Mouse (Mus musculus) A20 (cell line): ENCODE measurements at regions not wholly inside any gene's neighbourhood (a gene's known extent, or its start where the extent isn't known, plus 50 kb on each side); places are given as distances from the start of the nearest gene placed in this dataset.
"Not testable (repeated sequence)": the region's sequence is repeated elsewhere in the genome, so short reads cannot be mapped to it uniquely, and the experiment has no call there.

Experiments used
- DNase-seq: peaks from one replicate; pipeline ENCODE4 v3.0.0-alpha.2; 2011; ENCODE audit warnings: low read depth, low spot score

DNA sequence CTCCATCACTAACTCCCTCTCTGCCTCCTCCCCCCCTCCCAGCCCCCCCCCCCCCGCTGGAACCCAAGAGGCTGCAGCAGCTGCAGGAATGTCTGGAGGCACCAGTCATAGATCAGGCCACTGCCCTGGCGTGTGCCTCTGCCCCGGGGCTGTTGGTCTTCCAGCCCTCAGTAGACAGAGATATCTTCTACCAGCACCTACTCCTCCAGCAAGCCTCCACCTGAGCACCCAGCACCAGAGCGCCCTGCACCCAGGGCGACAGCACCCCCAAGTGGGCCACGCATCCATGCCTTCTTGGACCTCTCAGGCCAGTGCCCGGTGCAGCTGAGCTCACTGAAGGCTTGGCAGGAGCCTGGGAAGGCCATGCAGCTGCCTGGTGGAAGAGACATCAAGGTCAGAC, 936.5 kb downstream of the Diaph3 start:
- no peak for DNase-seq

DNA sequence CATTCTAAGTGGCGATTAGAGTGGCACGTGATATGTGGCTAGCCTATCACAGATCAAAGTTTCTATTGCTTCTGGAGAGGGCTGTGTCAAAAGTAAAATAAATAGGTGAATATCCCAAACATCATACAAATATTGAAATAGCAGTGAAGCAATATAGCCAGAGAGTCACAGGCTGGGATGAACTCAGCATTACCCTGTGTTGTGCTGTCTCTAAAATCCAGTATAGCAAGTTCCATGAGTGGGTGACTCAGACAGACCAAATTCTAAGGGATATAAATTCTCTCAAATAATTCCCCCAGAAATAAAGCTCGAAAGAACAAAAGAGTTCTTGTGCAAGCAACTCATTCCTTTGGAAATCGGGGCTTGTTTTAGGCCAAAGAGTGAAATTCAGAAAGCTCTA, 943.2 kb downstream of the Diaph3 start:
- DNase-seq: no peak

DNA sequence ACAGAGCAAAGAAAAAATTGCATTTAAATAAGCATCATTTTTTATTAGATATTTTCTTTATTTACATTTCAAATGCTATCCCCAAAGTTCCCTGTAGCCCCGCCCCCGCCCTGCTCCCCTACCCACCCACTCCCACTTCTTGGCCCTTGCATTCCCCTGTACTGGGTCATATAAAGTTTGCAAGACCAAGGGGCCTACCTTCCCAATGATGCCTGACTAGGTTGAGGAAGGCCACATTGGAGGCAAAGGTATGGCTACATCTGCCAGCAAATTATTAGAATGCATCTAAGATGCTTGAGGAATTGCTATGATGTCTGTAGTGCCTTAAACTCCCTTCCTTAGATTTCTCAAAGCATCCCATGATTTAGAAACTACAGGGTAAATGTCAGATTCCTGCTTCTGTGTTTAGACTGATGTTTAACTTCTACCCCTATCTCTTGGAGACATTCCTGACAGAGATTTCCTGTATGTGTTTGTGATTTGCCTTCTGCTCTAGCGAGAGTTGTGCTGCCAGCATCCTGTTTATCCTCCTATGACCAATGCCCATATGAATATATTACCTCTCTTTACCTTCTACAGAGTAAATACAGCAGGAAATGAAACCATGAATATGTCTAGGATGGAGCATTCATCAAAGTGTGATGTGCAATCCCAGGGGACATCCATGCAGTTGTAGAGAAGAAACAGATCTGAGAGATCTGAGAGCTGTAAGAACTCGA, 956.2 kb downstream of the Diaph3 start:
- no peak for DNase-seq

DNA sequence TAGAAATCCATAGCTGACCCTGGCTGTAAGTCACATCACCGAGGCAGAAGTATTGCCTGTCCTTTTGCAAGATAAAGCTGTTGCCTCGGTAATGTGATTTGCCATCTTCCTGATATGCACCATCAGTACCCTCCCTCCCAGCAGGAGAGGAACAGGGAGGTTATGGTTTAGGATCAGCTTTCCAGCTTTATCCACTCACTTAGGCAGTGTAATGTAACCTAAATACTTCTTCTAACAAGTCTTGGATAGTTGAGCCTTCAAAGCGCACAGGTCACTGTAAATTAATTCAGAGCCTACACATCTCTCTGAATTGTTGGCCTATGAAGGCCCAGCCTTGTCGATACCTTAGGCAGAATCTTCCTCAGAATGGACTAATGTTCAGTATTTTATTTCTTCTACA, 962.5 kb downstream of the Diaph3 start:
- no peak for DNase-seq

DNA sequence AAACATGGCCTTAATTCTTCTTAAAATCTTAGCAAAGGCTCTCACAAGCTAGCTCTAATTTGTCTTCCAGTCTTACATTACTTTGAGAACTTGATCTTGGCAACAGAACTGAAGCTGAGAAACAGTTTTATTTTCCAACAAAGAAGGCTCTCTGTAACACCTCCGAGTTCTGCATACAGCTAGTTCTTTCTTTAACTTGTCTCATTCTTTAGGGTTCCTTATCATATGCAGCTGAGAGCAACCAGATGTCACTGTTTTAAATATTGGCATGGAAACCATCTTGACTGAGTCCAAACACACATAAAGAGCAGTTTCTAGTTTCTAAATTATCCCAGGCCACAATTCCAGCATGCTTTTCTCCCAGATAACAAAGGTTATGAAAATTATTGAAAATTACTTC, 969.9 kb downstream of the Diaph3 start:
- no peak for DNase-seq

DNA sequence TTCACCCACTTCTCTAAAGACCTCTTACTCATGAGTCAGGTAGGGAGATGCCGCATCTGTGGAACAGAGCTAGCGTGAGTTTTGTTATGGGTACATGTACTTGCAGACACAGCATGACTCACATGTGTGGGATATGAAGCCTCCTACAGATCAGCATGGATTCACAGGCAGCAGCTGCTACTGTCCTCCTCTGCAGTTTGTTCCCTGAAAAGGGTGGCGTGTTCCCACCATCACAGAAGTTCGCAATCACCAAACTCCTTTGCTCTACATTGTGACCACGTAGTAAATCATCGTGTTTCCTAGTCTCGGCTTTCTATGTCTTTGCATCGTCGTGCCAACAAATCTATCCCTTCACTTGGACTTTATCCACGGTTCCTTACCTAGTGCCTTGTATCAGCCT, 981.9 kb downstream of the Diaph3 start:
- no peak for DNase-seq

DNA sequence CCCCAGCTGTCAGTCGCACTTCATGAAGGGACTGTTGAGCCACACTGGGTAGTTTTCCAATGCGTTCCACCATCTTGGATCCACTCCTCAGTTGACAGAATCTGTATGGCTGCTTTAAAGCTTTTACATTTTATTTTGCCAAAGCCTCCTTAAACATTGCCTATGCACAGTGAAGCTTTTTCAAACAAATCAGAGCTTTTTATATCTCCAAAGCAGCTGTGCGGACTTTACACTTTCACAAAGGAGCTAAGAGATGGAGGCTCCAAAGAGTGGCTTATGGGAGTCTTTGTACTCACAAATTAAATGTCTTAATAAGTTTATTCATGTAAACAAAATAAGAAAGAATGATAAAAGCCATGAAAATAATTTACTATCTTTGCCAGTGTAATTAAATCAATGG, 986.3 kb downstream of the Diaph3 start:
- DNase-seq: no peak

DNA sequence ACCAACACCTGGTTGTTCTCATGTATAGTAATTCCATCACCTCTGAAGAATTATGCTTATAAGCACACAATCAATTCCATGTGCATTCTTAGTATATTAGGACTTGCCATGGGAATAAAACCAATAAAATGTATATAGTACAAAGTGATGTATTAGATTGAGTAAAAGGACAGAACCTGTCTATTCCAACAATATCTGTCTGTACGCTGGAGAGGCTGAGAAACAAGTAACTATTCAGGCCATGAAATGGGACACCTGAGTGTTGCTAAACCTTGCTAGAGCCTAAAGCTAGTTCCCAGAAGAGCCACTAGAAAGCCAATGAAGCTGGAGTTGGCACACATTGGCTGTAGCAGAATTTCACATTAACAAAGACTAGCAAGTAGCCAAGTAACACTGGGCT, 989.8 kb downstream of the Diaph3 start:
- no peak for DNase-seq

DNA sequence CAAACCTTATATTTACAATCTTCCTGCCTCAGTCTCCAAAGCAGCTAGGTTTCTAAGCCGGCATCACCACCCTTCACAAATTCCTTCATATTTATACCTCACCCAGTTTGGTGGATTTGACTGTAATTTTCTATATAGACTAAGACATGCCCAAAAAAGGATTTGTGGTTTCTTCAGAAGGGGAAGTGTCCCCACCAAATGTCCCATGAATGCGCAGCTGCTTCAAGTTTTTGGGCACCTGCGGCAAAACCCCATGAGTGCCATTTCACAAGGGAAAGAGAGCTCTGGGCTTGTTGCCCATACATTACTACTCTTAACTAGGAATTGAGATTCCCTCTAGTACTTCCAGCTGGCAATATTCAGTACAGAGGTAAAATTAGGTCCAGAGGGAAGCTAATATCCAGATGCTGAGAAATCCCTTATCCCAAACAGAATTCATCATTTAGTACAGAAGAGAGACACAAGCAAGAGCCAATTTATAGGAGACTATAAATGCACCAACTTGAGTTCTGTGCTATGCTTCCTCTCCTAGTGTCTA, 990.6 kb downstream of the Diaph3 start:
- no peak for DNase-seq

DNA sequence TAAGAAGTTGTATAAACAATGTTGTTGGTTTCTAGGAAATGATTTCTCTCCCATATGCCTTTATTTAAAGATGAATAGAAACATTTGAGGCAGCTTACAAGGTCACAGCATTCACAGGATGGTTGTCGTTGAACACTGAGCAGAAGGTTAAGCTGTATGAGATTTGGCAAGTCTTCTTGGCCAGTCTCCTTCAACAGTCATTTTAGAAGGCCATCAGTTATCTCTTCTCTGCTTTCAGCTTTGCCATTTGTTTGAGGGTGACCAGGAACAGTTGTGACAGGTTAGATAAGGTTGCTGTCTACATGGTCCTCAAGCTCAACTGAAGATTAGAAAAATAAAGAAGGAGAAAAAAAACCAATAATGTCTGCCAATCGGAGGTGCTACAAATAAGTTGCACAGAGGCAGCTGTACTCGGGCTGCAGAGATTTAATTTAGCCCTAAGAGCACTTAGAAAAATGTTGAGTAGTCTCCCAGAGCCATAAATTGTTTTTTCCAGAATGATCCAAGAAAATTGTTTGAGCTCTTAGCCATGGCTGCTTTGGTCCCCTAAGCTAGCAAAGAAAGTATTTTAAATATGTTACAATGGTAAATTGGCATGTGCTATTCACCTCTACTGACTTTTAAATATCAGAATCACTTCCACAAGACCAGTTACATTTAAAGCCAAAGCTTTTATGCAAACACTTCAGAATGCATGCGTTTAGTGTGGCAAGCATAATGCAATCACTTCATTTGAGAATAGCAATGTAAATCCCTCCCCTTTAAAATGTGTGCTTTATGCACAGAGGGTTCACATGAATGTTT, 1025.6 kb downstream of the Diaph3 start:
- no peak for DNase-seq

DNA sequence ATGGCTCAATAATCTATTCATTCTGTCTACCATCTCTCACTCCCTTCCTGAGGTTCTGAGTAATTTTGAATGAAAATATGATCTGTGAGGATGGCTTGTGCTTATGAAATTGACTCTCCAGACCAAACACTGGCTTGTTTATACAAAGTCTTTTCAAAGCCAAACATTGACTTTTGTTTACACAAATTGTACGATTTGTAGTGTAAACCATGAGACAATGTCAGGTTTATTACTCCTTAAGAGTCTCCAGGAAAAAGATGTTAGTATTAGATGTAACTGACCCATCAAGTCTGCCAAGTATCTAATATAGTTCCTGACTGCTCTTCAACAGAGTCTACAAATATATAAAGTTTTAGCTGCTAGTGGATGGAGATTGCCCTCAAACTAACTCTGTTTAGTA, 1039.5 kb downstream of the Diaph3 start:
- DNase-seq: no peak

DNA sequence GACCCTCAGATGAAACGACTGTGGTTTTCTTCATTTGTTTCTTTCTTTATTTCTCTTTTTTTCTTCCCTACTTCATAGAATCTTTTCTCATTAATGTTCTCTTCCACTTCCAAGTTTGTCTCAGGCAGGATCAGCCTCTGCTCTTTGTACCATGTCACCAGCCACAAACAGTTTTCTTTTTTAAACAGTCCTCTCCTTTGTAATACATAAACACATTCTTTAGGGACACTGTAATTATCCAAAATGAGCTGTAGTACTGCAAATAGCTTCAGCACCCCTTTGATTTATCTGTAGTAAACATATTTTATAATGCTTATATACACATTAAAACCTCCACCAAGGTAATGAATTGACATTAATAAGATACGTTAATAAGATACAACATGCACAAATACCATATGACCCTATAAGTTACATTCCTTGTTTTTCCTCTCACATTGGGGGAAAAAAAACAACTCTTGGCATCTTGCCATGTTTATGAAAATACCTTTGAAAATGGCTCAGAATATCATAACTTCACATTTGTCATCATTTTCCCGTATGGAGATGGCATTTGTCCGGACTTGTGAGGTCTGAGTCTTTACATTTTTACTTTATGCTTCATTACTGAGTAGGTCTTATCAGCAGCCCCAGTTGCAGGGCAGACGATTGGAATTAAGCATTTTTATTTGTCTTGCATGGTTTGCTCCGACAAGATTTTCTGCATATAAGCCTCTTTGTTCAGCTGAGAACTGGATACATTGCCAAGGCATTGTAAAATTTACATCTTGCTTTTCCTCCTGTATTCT, 1070.5 kb downstream of the Diaph3 start:
- DNase-seq: no peak

DNA sequence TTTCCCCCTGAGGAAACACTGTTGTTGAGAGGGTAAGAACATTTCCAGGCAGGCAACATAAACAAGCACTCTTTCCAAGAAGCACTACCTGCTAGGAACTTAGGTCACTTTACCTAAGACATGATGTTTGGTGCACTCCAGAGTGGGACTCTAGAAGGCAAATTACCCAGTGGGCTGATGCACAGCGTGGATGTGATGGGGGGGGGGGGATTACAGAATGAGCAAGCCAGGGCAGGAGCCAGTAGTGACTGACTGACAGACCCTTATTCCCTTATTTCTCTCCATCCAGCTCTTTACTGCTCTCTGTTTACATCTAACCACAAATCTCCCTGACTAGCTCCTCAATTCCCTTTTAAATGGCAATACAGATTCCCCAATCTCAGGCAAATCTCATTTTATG, 1071.7 kb downstream of the Diaph3 start:
- no peak for DNase-seq

DNA sequence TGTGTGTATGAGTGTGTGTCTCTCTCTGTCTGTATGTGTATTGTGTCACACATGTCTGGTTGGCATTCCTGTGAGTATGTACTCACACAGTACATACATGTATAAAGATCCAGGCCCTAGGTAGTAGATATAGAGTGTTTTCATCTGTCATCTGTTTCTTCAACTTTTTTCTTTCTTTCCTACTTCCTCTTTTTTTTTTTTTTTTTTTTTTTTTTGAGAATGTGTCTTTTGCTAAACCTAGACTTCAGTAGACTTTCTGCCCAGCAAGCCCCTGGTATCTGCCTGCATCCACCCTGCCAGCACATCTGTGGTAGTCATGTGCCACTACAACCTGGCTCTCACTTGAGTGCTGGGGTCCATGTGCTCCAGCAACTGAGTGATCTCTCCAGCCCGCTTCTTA, 1073.3 kb downstream of the Diaph3 start:
- no peak for DNase-seq

DNA sequence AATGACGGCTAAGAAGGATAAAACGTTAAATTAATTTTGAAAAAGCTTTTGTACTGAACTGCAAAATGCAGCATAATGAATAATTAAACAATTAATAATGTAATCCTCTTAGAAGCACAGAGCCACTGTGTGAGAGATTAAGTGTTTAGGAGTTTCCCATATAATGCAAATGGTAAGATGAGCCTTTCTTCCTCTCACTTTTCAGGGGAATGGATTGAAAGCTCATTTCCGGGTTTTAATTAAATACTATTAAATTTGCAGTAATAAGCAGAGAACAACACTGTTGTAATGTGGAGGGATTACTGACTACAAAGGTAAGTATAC, 1077.5 kb downstream of the Diaph3 start:
- DNase-seq: no peak

DNA sequence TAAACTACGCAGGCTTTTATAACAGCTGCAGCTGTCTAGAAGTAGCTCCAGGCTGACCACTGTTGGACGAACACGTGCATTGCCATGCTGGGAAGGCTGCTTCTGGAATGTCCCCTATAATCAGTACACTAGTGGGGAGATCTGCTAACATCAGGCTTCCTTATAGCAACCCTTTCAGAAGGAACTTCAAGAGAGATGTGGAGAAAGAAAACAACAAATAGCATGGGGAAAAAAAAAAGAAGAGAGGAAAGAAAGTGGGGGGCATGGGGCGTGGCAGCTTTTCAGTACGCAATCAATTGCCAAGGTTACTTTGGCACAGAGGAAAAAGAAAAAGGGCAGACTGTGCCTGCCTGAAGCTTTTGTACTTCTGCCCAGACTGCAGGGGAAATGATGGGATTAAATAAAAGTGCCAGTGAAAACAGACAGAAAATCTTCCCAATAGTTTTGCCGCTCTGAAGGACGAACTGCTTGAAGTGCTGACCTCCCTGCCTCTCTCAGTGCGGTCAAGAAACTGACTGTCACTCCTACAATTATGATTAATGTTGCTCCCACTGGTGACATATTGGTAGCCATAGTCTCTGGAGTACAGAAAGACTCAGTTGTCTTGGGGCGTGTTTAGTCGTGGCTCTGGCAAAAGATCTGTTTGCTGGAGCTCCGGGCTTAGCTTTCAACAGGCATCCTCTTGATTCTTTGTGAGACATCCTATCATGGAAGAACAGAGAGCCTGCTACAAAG, 1078.0 kb downstream of the Diaph3 start:
- no peak for DNase-seq

DNA sequence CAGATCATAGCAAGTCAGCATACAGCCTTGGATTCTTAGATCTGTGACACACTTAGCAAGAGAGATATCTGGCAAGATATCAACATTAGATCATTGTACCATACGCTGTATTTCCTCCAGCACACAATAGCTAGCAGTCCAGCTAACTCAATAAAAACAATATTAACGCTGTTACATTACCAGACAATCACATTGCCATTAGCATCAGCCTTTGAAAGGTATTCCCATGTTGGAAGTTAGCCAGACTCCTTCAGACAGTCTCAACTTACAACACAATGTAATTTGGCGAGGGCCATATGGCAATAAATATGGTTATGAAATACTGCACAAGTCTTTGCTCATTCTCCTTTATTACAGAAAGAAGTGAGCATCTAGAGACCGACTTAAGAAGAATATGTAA, 1084.0 kb downstream of the Diaph3 start:
- DNase-seq: no peak

DNA sequence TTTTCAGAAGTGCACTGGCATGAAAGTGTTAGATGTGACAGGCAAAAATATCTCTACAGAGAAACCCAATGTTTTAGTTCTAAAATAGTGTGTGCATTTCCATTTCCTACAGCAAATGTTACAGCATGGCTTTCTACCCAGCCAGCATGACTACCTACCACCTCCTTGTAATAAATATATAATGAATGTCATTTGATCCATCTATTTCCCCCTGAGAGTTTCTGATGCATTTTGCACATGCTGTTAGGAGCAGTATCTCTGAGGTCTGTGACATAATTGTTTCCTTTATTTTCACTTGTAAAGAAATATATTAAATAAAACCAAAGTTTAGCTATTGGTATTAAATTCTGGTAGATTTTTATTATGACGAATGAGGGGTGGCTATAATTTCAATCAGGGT, 1086.4 kb downstream of the Diaph3 start:
- no peak for DNase-seq

DNA sequence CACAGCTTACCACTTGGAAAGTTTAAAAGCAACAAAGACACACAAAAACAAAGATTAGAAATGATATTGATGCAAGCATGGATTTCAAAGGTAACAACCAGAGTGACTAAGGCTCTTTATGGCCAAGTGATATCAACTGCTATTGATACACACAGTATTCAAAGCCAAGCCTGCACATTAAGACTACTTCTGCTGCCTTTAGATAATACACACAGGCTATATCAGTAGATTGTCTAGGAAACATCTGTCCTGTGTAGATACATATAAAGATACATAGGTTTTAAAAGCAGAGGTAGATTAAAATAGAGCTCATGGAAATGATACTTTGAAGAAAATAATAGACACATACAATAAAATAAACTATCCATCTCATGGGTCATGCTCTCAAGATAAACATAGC, 1111.6 kb downstream of the Diaph3 start:
- DNase-seq: no peak

DNA sequence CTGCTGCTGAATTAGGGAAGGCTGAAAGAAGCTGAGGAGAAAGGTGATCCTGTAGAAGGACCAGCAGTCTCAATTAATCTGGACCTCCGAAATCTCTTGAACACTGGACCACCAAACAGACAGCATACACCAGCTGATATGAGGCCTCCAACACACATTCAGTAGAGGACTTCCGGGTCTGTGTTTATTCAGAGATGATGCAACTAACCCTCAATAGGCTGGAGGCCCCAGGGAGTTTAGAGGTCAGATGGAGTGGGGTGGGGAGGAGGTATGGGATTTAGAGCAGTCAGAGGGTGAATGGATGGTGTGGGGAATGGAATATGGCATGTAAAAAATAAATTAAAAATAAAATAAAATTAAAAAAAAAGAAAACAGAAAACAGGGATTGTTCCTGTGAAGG, 1123.4 kb downstream of the Diaph3 start:
- not testable (repeated sequence) for DNase-seq
